Mouse (Mus musculus) telencephalon, adult 2 months (tissue): ENCODE results near the gene Btbd19.

ENCODE experiments used
- DNase-seq: peaks from one replicate; pipeline ENCODE4 v3.0.0-alpha.2; 2011; ENCODE audit warnings: low read depth, low spot score

Btbd19 gene

GRCm38 (mm10) chr4:117125348-117125909, at the start of gene Btbd19:
Gene Btbd19 (minus strand): TSS chr4:117125725.
- DNase-seq, result peak; percentile 72

GRCm38 (mm10) chr4:117169936-117170335, 44.4 kb upstream of the Btbd19 start:
- DNase-seq, result no peak

- no peak for DNase-seq
Observed at GRCm38 (mm10) chr4:117161183-117161582, 35.7 kb upstream of the Btbd19 start.

GRCm38 (mm10) chr4:117159666-117160065, 34.1 kb upstream of the Btbd19 start:
- no peak for DNase-seq

- DNase-seq, result no peak
Observed at GRCm38 (mm10) chr4:117156372-117156771, 30.8 kb upstream of the Btbd19 start.

GRCm38 (mm10) chr4:117155792-117156355, 30.3 kb upstream of the Btbd19 start, which contains the start of gene Rps8:
Gene Rps8 (minus strand): TSS chr4:117156243.
- peak; percentile 83 for DNase-seq

GRCm38 (mm10) chr4:117155020-117155791, 29.7 kb upstream of the Btbd19 start:
- DNase-seq, result no peak

- DNase-seq, result no peak
Observed at GRCm38 (mm10) chr4:117152714-117153113, 27.2 kb upstream of the Btbd19 start.

GRCm38 (mm10) chr4:117151416-117151815, 25.9 kb upstream of the Btbd19 start:
- DNase-seq, result no peak

GRCm38 (mm10) chr4:117150212-117150733, 24.7 kb upstream of the Btbd19 start:
- no peak for DNase-seq

GRCm38 (mm10) chr4:117149291-117150211, 24.0 kb upstream of the Btbd19 start:
- DNase-seq, result no peak

- DNase-seq, result no peak
Observed at GRCm38 (mm10) chr4:117148815-117149214, 23.3 kb upstream of the Btbd19 start.

- DNase-seq, result no peak
Observed at GRCm38 (mm10) chr4:117148047-117148713, 22.7 kb upstream of the Btbd19 start.

- no peak for DNase-seq
Observed at GRCm38 (mm10) chr4:117146176-117146575, 20.7 kb upstream of the Btbd19 start.

- DNase-seq, result no peak
Observed at GRCm38 (mm10) chr4:117145248-117145647, 19.7 kb upstream of the Btbd19 start.

- DNase-seq, result no peak
Observed at GRCm38 (mm10) chr4:117143023-117143422, 17.5 kb upstream of the Btbd19 start.

- DNase-seq, result no peak
Observed at GRCm38 (mm10) chr4:117140613-117141012, 15.1 kb upstream of the Btbd19 start.

- no peak for DNase-seq
Observed at GRCm38 (mm10) chr4:117139217-117139612, 13.7 kb upstream of the Btbd19 start.

GRCm38 (mm10) chr4:117138295-117139216, 13.0 kb upstream of the Btbd19 start:
- DNase-seq, result no peak

- no peak for DNase-seq
Observed at GRCm38 (mm10) chr4:117136034-117136433, 10.5 kb upstream of the Btbd19 start.
